Mouse (Mus musculus) right cerebral cortex, postnatal 10 days (tissue): ENCODE measurements around the gene AW549877.

Experiments
- DNase-seq, 2 experiments: peaks; one replicate each; pipeline ENCODE4 v3.0.0; 2021; ENCODE audit warnings: low spot score in 2 of 2

The AW549877 gene

GRCm38 (mm10) chr15:3995448-3996266 lies at the start of gene AW549877:
TSS of gene AW549877 (minus strand) at chr15:3995744.
- DNase-seq = peak; percentile 98 to 99

DNA sequence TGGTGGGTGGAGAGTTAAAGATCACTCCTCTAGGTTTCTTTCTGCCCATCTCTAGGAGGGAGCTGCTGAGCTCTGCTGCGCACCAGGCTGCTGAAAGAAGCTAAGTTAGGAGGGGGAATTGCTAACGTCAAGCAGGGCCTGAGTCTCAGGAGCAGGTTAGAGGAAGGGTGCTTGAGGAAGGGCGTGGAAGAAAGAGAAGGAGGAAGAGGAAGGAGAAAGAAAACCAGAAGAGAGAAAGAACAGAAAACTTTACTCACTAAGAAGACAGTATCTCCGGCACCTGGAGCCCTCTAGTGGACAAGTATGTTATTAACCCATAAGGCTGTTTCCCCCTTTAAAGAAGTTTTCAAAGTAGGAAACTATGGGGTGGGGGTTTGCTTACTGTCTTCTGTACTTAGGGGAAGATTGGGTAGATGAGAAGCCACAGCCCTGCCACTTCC lies 47.5 kb upstream of the AW549877 start:
- no peak for DNase-seq

DNA sequence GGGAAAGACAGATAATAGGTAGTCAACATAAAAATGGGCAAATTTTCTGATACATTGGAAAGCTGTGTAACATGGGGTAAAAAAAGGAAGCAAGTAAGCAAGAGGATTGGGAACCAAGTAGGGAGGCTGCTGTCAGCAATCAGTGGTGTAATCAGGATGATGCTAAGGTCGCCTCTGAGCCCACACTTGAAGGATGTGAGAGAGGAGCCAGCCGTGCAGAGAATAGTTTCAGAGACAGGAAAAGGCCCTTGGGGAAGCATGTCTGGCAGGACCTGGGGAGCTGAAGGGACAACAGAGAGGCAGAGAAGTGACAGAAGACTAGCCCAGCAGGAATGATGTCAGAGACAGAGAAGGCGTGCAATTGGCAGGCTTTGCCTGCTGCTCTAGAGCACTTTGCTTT lies 46.9 kb upstream of the AW549877 start:
- DNase-seq = no peak

DNA sequence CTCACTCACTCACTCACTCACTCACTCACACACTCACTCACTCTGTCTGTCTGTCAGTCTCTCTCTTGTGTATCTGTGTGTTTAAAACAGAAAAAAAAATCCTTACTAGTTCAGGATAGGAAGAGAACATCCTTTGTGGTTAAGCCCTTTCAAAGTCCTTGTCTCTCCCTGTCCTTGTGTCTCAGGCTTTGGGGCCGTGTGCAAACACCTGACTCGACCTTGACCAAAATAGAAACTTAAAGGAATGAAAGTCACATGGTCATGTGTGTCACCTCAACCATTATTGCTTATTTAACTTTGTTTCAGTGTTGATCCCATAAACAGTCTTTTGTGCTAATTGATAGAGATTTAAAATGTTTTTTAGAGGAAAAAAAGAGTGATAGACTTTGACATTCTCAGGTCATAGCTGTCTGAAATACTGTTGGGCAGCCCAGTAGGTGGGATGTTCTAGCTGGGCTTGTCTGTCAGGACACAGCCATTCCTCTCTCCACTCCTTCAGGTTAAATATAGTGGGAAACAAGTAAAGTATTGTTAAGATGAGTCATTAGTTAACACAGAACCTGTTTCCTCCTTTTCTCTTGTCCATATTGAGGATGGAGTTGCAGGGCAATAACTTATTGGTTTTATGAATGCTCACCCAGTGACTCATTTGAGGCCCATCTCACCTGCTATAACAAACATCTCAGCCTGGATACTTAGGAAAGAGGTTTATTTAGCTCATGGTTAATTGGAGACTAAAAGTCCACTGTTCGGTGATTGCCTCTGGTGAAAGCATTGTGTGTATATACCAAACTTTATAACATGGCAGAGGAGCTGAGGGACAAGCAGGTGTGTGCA lies 37.8 kb upstream of the AW549877 start:
- DNase-seq = no peak

DNA sequence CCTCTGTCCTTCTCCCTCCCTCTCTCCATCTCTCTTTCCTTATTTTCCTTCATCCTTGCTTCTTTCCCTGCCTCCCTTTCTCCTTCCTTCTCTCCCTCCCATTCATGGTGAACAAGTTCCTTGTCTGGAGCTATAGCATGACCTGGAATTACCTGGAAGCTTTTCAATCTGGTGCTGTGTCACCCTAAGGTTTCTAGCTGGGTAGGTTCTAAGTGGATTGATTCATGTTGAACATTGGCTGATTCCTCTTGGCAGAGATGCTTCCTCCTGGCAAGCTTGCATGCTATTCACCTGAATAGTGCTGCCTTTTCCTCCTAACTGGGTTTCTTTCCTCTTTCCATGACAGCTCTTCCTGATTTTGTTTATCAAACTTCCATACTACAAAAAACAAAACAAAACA lies 33.4 kb upstream of the AW549877 start:
- no peak for DNase-seq

DNA sequence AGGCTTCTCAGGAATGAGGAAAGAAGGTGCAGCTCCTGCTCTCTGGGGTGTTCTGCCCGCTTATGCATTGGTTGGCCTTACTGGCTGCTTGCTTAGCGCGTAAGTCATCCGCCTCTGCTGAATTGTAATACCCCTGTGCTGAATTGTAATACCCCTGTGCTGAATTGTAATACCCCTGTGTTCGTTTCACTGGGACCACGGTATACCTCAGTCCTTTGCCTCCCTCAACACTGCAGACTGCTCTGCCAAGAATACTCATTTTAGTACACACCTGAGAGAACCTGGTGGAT lies 32.8 kb upstream of the AW549877 start:
- DNase-seq = no peak

GRCm38 (mm10) chr15:4027671-4028410 lies 32.3 kb upstream of the AW549877 start:
- no peak for DNase-seq

DNA sequence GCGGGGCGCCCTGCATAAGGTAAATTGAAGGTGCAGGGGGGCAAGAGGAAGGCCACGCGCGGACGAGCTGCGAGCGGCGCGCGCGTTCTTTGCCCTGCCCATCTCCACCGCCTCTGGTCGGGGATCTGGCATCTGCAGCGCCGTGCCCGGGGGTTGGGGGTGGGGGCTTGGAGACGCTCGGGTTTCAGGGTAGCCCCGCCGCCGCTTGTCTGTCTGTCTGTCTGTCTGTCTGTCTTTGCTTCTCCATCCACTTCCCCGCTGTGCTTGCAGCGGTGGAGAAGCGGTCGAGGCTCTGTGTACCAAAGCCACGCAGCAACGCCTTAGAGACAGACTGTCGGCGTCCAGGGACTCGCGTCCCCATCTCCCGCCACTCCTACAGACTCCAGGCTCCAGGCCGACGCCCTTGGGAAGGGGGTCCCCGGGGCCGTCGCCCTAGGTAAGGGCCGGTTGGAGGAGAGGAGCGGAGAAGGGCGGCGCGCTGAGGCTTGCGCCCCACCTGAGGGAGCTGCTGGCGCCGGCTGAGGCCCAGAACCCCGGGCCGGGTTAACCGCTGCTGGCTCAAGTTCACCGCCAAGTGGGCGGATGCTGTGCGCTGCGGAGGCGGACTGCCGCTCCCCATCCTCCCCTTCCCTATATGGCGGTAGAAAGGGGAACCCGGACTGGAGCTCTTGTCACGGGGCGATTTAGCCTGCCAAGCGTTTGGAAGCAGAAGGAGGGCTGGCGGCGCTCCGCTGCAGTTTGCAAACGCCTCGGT lies 31.5 kb upstream of the AW549877 start:
- DNase-seq = peak; percentile 88 to 91

DNA sequence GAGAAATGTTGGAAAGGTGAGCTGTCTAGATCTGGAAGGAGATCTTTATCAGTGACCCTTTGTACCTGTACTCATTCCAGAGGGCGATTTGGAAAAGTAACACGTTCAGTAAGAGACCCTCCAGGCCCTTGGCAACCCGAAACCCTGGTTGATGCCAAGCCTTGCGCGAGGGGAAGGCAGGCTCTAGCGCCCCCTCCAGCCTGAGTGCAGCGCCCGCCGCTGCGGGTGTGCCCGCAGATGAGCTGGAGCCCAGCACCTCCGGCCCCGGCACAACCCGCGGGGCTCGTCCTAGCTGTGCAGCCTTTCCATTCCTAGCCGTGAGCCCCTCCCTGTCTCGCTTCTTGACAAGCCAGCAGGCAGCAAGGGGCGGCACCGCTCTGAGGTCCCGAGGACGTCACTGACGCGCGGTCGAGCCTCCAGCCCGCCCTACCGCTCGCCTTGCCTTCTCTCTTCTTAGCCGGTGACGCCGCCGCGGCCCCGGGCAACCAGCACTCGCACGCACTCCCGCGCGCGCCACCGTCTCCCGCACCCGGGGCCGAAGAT lies 30.8 kb upstream of the AW549877 start, which contains the start of gene Oxct1:
TSS of gene Oxct1 (plus strand) at position 153 of the 543 bp plus-strand sequence.
- peak; percentile 96 to 97 for DNase-seq

- no peak for DNase-seq
Observed at GRCm38 (mm10) chr15:4025508-4025904, 30.0 kb upstream of the AW549877 start.

DNA sequence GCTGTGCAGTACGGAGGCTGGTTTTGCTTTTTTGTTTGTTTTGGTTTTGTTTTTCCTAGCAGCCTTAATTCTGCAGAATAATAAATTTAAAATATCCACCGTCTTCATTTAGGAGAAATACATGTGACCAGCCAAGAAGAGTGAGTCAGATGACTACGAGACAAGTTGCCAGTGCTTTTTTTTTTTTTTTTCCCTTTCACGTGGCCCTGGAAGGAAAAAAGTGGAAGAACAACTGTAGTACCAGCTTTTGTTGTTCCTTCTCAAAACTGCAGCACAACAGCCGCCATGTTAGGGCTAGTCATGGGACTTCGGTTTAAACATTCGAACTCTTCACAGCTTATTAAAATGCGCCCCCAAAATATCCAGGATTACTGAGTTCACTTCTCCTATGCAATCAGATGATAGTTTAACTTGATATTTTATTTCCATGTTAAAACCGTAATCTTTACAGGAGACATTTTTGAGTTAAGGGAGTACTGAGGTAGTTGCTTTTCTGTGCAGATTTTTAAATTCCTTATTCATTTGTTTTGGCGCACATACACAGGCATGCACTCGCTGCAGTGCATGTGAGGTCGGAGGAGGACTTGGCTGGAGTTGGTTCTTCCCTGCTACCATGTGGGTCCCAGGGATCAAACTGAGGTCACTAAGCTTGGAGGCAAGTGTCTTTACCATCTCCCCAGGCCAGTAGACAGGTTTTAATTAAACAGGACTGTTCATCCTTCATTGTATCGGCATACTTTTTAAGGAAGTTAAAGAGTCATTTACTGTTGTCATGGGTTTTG lies 29.4 kb upstream of the AW549877 start:
- no peak for DNase-seq

DNA sequence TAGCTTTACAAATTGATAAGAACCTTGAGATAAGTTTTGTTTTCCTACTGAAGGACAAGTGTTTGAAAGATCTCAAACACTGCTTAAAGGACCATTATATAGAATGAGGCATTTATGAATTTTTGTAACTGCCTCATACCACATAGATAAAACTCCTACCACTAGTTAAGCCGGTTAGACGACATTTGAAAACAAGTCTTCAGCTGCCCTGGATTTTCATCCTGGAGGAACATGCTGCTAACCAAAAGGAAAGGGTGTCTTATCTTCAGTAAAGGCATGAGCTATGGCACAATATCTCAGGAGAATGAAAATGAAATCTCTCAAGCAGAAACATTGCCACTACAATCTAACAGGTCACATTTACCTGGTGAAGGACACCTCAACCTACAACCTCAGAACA lies 28.2 kb upstream of the AW549877 start:
- no peak for DNase-seq

DNA sequence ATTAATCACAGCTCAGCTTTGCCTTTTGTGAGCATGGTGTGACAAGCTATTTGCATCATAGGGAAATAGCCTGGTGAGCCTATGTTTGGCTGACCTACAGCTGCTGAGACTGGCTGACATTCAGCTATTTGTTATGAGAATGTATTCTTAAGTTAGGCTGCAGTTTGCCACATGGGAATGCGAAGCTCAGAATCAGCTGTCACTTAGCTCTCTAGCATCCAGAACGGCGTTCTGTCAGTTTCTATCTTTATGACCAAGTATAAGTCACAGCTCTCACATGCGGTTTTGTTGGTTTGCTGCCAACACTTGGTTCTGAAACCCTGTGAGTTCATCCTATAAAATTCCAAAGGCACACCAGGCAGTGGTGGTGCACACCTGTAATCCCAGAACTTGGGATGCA lies 25.2 kb upstream of the AW549877 start:
- DNase-seq = peak in 1 of 2 experiments; percentile 36

DNA sequence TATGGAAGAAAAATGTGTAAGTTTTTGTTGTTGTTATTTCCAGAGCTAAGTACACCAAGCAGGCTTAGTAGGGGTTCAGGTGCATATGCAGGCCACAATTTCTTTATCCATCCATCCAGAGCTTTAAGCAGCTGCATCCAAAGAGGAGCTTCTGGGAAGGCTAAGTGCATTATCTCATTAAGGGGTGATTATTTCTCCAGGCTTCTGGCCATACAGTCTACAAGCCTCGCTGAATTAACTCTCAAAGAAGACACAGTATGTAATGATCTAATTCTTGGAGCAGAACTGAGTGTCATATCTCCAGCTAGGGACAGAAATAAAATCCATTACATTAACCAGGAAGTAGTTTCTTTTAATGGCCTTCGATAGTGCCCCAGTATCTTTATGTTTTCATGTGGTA lies 18.3 kb upstream of the AW549877 start:
- no peak for DNase-seq

- DNase-seq = no peak
Observed at GRCm38 (mm10) chr15:4000536-4000935, 5.0 kb upstream of the AW549877 start.

- DNase-seq = no peak
Observed at GRCm38 (mm10) chr15:3999144-3999543, 3.6 kb upstream of the AW549877 start.

DNA sequence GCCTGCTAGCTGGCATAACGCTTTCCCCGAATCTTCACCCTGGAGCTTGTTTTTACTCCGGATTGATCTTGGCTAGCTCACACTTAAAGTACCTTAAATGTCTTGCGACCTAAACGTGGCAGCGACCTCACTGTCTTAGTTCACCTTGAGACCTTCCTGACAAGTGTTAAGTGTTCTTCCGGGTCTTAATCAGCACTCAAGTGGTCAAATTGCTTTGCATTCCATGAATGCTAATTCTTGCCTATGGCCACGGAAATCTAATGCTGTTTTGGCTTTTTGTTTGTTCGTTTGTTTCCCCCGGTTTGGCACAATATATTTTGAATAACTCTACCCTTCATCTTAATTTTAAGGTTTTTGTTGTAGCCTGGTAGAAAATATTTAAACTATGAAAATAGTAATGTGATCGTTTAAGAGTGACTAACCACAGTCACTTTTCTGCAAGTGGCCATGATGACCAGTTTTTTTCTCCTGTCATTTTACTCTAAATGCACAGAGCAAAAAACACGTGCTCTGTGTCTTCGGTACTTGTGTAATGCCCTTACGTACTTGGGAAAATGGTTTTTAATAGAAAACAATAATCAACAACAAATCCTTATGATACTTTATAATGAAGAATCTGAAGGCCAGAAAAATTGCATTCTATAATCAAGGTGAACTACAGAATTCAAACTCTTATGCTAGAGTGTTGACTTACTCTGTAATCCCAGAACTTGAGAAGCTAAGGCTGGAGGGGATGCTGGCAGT lies 895 bp upstream of the AW549877 start:
- no peak for DNase-seq

GRCm38 (mm10) chr15:3994852-3995447 lies 594 bp downstream of the AW549877 start:
- no peak for DNase-seq

DNA sequence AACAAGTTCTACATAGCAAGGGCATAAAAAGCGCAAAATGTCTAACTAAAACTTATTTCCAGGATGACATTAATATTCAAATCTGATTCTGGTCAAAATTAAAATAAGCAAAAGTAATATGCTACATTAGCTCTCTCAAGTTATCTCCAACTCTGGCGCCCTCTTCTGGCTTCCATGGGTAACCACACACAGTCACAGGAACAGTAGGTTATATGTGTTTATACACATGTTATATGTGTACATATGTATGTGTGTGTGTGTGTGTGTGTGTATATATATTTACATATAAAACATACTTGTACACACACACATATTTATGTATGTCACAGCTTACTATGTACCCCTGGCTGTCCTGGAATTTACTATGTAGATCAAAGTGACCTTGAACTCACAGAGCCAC lies 7.6 kb downstream of the AW549877 start:
- DNase-seq = peak in 1 of 2 experiments; percentile 64
